Mouse (Mus musculus) limb, embryonic 13.5 days (tissue): Measurements from ENCODE around the gene Timm29. TPM values are rescaled to one million over a fixed set of nuclear protein-coding genes. Genes with fewer than 3 reads are reported as not detected.
A peak's percentile ranks its signal among the peaks of the same experiment; 100 is the strongest.

ENCODE experiments used
- ATAC-seq: fragments of 200-750 bp; cut with Nextera tagmentation; 2 replicates; pipeline ENCODE4 v1.8.0; 2017; ENCODE audit warnings: low read depth, moderate number of reproducible peaks, moderate TSS enrichment; ENCODE audit not compliant: low FRiP score
- H3K27ac ChIP-seq: fragments of 300-500 bp; sonication (generic); 2 replicates; pipeline ENCODE4 v1.5.1; 2015; ENCODE audit warnings: inconsistent platforms, mild to moderate bottlenecking, moderate library complexity
- H3K27me3 ChIP-seq: fragments of 300-500 bp; sonication (generic); 2 replicates; pipeline ENCODE4 v1.6.1; 2015; ENCODE audit warnings: mild to moderate bottlenecking, inconsistent platforms
- H3K36me3 ChIP-seq: fragments of 300-500 bp; sonication (generic); 2 replicates; pipeline ENCODE4 v1.6.1; 2015; ENCODE audit warnings: inconsistent platforms, mild to moderate bottlenecking, moderate library complexity
- H3K4me1 ChIP-seq: fragments of 300-500 bp; sonication (generic); 2 replicates; pipeline ENCODE4 v1.6.1; 2015; ENCODE audit warnings: inconsistent platforms
- H3K4me2 ChIP-seq: fragments of 300-500 bp; sonication (generic); replicated peaks from 2 replicates; pipeline ENCODE4 v1.6.1; 2015; ENCODE audit warnings: inconsistent platforms, mild to moderate bottlenecking, moderate library complexity
- H3K4me3 ChIP-seq: fragments of 300-500 bp; sonication (generic); 2 replicates; pipeline ENCODE4 v1.5.1; 2015; ENCODE audit warnings: moderate library complexity, mild to moderate bottlenecking, inconsistent platforms
- H3K9ac ChIP-seq: fragments of 300-500 bp; sonication (generic); 2 replicates; pipeline ENCODE4 v1.6.1; 2015; ENCODE audit warnings: mild to moderate bottlenecking, inconsistent platforms
- H3K9me3 ChIP-seq: fragments of 300-500 bp; sonication (generic); 2 replicates; pipeline ENCODE4 v1.6.1; 2016; ENCODE audit warnings: inconsistent platforms
- WGBS: fragments of 180-500 bp; shearing (Covaris S2); methylation state at CpG from one replicate; pipeline ENCODE4 v1.1.7; 2015; 5-methylcytosine and 5-hydroxymethylcytosine counted together
- polyA plus RNA-seq: library from polyadenylated mRNA; unstranded; fragments of >200 nt; fragmentation: Nextera tagmentation; extraction: Ambion mirVana; gene quantifications from 2 replicates; pipeline ENCODE4 v1.2.1, GENCODE M21; 2015

Gene Timm29
- polyA plus RNA-seq, 1 experiment from 2014 or later: 30.4 TPM

DNA sequence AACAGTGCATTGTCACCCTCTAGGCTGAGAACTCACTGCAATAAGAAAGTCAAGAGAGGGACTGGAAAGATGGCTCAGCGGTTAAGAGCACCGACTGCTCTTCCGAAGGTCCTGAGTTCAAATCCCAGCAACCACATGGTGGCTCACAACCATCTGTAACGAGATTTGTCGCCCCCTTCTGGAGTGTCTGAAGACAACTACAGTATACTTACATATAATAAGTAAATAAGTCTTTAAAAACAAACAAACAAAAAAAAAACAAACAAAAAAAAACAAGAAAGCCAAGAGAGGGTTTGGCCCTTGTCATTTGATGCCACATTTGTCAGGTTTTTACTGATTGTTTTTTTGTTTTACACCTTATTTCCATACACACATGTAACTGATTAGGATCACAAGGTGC lies 11.6 kb downstream of the Timm29 start:
- no peaks in the 10 kb centered on the region for H3K36me3 ChIP-seq
- no peaks in the 10 kb centered on the region for H3K9me3 ChIP-seq
- ATAC-seq: no peak
- no peaks in the 10 kb centered on the region for H3K27me3 ChIP-seq
- no peaks in the 10 kb centered on the region for H3K4me1 ChIP-seq
- no peak overlapping the region for H3K27ac ChIP-seq
- 65% methylated on average over 5 of the region's 5 CpGs for whole genome bisulfite sequencing
- no peak overlapping the region for H3K4me3 ChIP-seq
- no peak overlapping the region for H3K9ac ChIP-seq
- no peak overlapping the region for H3K4me2 ChIP-seq

DNA sequence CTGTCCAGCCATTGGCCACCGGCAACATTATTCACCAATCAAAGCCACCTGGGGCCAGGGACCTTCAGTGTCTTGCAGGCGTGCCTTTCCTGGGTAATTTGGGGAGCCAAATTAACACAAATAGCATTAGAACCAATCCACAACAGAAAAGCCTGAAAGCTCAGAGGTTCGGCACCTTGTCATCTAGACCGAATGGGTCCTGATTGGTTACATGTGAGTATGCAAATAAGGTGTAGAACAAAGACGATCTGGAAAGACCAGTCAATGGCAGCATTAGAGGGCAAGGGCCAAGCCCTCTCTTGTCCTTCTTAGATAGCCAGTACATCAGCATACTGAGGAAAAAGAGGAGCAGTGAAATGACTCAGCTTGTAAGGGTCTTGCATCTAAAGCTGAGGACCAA lies 13.3 kb downstream of the Timm29 start:
- H3K27me3 ChIP-seq: no peaks in the 10 kb centered on the region
- H3K36me3 ChIP-seq: no peaks in the 10 kb centered on the region
- no peaks in the 10 kb centered on the region for H3K9me3 ChIP-seq
- H3K27ac ChIP-seq: no peak overlapping the region
- H3K9ac ChIP-seq: no peak overlapping the region
- H3K4me3 ChIP-seq: no peak overlapping the region
- WGBS: 79% methylated on average over 5 of the region's 5 CpGs
- H3K4me2 ChIP-seq: no peak overlapping the region
- no peak for ATAC-seq
- H3K4me1 ChIP-seq: no peaks in the 10 kb centered on the region

DNA sequence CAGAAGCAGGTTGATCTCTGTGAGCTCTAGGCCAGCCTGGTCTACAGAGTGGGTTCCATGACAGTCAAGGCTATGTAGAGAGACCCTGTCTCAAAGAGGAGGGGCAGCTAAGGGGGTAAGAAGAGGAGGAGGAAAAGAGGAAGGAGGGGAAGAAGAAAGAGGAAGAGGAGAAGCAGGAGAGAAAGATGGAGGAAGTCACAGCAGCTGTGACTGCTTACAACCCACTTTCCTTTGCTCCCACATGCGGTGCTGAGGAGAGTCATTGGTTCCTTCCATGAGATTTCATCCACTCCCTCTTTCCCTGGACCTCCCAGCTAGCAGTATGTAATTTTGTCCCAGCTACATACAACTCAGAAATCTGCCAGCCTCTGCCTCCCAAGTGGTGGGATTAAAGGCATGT lies 14.1 kb downstream of the Timm29 start:
- Histone ChIP-seq H3K4me2 (no peak overlapping the region), H3K4me1 (no peaks in the 10 kb centered on the region), H3K27ac (no peak overlapping the region), H3K9ac (no peak overlapping the region), H3K9me3 (no peaks in the 10 kb centered on the region), H3K36me3 (no peaks in the 10 kb centered on the region), H3K4me3 (no peak overlapping the region), H3K27me3 (no peaks in the 10 kb centered on the region)
- 78% methylated on average over 1 of the region's 1 CpGs for WGBS
- no peak for ATAC-seq

DNA sequence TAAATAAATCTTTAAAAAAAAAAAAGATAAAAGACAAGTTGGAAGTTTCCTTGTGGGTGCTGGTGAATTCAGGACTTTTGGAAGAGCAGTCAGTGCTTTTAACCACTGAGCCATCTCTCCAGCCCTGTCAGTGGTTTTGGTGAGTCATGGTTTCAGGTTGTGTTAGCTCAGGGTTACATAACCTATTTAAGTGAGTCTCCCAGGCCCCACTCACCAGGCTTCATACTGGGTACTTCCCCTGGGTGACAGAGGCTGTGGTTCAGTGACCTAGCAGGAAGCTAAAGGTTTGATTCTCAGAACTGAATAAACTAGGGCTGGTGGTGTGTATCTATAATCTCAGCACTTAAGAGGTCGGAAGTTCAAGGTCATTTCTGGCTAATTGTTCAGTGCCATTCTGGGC lies 17.3 kb downstream of the Timm29 start:
- H3K36me3 ChIP-seq: no peaks in the 10 kb centered on the region
- H3K27ac ChIP-seq: no peak overlapping the region
- H3K4me2 ChIP-seq: no peak overlapping the region
- no peak overlapping the region for H3K9ac ChIP-seq
- no peak for ATAC-seq
- H3K27me3 ChIP-seq: no peaks in the 10 kb centered on the region
- H3K4me3 ChIP-seq: no peak overlapping the region
- 93% methylated on average over 1 of the region's 1 CpGs for WGBS
- peaks cover 2% of the 10 kb centered on the region; the same call in 1 of the 2 replicates for H3K4me1 ChIP-seq
- H3K9me3 ChIP-seq: no peaks in the 10 kb centered on the region

DNA sequence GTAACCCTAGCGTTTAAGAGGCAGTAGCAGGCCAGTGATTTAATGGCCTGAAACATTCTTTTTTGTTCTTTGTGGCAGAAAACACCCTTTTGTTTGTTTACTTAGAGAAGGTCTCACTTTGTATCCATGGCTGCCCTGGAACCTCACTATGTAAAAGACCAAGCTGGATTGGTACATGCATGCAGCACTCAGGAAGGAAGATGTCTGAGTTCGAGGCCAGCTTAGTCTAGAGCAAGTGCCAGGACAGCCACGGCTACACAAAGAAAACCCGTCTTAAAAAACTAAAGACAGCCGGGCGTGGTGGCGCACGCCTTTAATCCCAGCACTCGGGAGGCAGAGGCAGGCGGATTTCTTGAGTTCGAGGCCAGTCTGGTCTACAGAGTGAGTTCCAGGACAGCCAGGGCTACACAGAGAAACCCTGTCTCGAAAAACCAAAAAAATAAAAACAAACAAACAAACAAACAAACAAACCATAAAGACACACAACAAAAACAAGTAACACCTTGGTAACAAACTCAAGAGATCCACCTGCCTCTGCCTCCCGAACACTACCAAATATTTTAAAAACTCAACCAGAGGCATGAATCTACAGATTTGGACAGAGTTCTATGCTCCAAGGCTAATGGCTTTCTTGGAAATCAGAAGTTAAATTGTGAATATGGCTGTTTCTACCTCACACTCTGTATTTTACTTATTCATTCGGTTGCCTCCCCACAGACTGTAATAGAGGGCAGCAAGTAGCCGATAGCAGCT lies 22.5 kb downstream of the Timm29 start:
- H3K9ac ChIP-seq: peak overlapping the region; percentile 82
- WGBS: 75% methylated on average over 15 of the region's 15 CpGs
- peaks cover 24% of the 10 kb centered on the region for H3K4me1 ChIP-seq
- H3K4me2 ChIP-seq: peak overlapping the region; percentile 80
- H3K9me3 ChIP-seq: no peaks in the 10 kb centered on the region
- H3K27me3 ChIP-seq: no peaks in the 10 kb centered on the region
- H3K36me3 ChIP-seq: peaks cover 8% of the 10 kb centered on the region; the same call in 1 of the 2 replicates
- H3K27ac ChIP-seq: peak overlapping the region; percentile 97
- H3K4me3 ChIP-seq: peak overlapping the region; percentile 71
- ATAC-seq: no peak

DNA sequence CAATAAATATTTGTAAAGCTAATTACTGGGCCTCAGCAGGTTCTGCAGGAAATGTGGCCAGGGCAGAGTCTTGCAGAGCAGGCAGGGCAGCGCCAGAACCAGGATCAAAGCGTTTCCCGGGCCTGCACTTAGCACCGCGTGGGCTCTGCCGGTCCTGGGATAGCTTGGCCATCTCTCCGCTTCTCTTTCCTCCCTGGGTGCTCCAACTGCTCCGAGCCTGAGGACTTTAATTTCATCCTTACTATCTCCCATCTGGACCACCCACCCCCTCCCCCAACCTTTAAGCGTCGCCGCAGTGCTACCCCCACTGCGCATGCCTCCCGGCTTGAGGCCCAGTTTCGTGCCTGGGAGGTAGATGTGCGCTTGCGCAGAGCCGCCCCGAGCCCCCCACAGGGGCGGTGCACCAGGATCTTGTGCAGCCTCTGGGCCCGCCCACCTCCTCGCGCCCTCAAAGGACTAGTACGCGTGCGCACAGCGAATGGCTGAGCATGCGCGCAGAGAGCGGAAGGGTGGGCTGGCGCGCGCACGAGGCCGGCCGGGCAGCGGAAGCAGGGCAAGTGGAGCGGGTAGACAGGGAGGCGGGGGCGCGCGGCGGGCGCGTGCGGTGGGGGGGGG lies 23.2 kb downstream of the Timm29 start, which contains the start of gene Smarca4:
Smarca4 (plus strand) TSS at position 553 of the 615 bp plus-strand sequence.
- peaks cover 24% of the 10 kb centered on the region for H3K4me1 ChIP-seq
- H3K4me2 ChIP-seq: peak within 1 kb of the TSS; percentile 80
- WGBS: under 1% methylated on average over 45 of the region's 45 CpGs
- peak within 1 kb of the TSS; percentile 86 for H3K9ac ChIP-seq
- peak; percentile 95 for ATAC-seq
- H3K36me3 ChIP-seq: peaks cover 8% of the 10 kb centered on the region; the same call in 1 of the 2 replicates
- H3K27me3 ChIP-seq: no peaks in the 10 kb centered on the region
- H3K27ac ChIP-seq: peak within 1 kb of the TSS; percentile 97
- peak within 1 kb of the TSS; percentile 71 for H3K4me3 ChIP-seq
- H3K9me3 ChIP-seq: no peaks in the 10 kb centered on the region

DNA sequence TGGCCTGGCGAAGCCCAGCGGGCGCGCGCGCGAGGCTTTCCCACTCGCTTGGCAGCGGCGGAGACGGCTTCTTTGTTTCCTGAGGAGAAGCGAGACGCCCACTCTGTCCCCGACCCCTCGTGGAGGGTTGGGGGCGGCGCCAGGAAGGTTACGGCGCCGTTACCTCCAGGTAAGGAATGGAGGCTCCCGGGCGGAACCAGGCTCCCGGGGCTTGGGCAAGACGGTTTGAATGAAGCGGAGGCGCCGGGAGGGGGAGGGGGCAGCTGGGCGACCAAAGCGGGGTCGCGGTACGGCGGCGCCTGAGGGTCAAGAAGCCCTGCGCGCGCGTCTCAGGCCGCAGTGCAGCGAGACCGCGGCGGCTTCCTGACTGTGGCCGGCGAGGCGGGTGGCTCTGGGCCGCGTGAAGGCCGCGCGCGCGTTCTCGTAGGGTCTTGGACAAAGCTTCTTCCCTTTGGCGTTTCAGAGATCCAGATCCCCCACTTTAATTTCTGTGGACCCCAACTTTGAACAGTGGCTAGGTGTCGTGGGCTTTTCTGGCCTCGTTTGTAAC lies 23.8 kb downstream of the Timm29 start:
- peak overlapping the region; percentile 86 for H3K9ac ChIP-seq
- ATAC-seq: peak; percentile 80
- H3K9me3 ChIP-seq: no peaks in the 10 kb centered on the region
- peaks cover 24% of the 10 kb centered on the region for H3K4me1 ChIP-seq
- H3K36me3 ChIP-seq: peaks cover 9% of the 10 kb centered on the region; the same call in 1 of the 2 replicates
- under 1% methylated on average over 57 of the region's 57 CpGs for WGBS
- peak overlapping the region; percentile 71 for H3K4me3 ChIP-seq
- no peaks in the 10 kb centered on the region for H3K27me3 ChIP-seq
- peak overlapping the region; percentile 80 for H3K4me2 ChIP-seq
- H3K27ac ChIP-seq: peak overlapping the region; percentile 97

DNA sequence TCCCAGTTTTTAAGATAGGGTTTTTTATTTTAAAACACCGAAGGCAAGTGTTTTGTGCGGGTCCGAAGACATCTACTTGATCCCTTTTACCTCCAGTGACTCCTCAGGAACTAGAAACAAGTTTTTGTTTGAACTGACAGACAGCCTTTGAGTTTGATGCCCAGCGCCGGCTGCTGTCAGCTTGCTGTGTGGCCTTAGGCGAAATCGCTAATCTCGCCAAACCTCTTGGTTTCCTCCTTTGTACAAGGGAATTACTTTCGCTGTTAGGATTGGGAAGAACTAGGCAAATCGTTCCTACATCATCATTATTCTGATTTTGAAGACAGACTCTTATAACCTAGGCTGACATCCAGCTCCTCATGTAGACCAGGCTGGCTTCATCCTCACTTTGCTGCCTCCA lies 24.5 kb downstream of the Timm29 start:
- Histone ChIP-seq H3K36me3 (peaks cover 12% of the 10 kb centered on the region; the same call in 1 of the 2 replicates), H3K4me2 (peak overlapping the region; percentile 80), H3K9me3 (no peaks in the 10 kb centered on the region), H3K4me3 (peak overlapping the region; percentile 71), H3K9ac (peak overlapping the region; percentile 86), H3K27me3 (no peaks in the 10 kb centered on the region), H3K4me1 (peaks cover 24% of the 10 kb centered on the region), H3K27ac (peak overlapping the region; percentile 97)
- 13% methylated on average over 10 of the region's 10 CpGs for WGBS
- no peak for ATAC-seq

DNA sequence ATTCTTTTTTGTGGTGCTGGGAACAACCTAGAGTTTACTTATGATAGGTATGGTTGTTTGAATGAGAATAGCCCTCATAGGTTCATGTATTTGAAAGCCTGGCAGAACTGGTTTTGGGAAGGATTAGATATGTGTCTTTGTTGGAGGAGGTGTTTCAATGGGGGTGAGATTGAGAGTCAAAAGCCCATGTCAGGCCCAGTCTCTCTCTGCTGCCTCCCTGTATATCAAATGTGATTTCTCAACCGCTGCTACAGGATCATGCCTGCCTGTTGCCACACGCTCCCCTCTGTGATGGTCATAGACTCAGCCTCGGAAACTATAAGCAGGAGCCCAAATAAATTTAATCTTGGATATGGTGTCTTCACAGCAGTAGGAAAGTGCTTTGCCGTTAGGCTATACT lies 27.7 kb downstream of the Timm29 start:
- Histone ChIP-seq H3K36me3 (peaks cover 23% of the 10 kb centered on the region), H3K4me1 (peaks cover 19% of the 10 kb centered on the region), H3K4me3 (no peak overlapping the region), H3K27ac (no peak overlapping the region), H3K9me3 (no peaks in the 10 kb centered on the region), H3K27me3 (no peaks in the 10 kb centered on the region), H3K4me2 (no peak overlapping the region), H3K9ac (no peak overlapping the region)
- no peak for ATAC-seq
- WGBS: 91% methylated on average over 4 of the region's 4 CpGs

DNA sequence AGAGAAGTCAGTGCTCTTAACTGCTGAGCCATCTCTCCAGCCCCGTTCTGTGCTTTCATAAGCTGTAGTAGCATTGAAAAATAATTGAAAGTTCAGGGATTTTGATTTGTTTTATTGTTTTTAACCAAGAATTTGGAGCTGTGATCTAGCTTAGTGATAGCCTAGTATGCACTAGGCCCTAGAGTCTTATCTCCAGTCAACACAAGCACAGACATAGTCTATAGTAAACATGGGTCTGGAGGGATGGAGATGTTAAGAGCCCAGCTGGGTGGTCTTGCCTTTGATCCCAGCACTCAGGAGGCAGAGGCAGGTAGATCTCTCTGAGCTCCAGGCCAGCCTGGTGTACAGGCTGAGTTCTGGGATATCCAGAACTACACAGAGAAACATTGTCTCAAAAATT lies 30.2 kb downstream of the Timm29 start:
- 87% methylated on average over 1 of the region's 1 CpGs for WGBS
- no peak overlapping the region for H3K4me3 ChIP-seq
- H3K9ac ChIP-seq: no peak overlapping the region
- no peak overlapping the region for H3K4me2 ChIP-seq
- peaks cover 23% of the 10 kb centered on the region for H3K36me3 ChIP-seq
- H3K27ac ChIP-seq: no peak overlapping the region
- no peaks in the 10 kb centered on the region for H3K9me3 ChIP-seq
- H3K4me1 ChIP-seq: peaks cover 13% of the 10 kb centered on the region
- no peaks in the 10 kb centered on the region for H3K27me3 ChIP-seq
- no peak for ATAC-seq

DNA sequence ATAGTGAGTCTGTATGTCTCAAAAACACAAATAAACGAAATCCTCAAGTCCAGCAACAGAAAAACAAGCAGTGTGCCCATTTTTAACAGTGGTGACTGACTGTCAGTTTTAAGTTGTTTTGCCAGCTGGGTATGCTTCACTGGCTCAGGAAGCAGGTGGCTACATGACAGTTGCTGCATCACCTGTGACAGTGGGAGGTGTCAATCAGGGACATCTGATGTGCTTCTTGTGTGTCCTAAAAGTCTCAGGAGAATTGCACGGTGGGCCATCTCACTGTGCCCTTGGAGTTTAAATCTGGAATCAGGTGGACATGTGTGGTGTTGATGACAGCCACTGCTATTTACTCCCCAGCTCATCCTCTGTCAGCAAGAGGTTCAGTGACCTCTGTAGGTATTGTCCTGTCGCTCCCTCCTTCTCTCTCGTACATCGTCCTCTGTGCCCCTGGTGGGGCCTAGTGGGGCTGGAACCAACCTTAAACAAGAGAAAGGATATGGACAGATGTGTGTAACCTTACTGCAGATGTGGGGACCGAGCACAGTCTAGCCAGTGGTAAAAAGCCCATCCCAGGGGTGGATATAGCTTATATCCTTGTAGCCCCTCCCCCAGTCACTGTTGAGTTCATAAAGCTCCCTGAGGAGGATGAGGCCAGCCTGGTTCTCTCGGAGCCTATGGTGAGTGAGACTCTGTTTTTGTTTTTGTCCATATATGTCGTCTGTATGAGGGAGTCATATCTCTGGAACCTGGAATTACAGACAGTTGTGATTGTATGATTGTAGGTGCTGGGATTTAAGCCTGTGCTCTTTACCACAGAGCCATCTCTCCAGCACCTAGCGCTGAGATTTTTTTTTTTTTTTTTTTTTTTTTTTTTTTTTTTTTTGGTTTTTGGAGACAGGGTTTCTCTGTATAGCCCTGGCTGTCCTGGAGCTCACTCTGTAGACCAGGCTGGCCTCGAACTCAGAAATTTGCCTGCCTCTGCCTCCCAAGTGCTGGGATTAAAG lies 33.1 kb downstream of the Timm29 start:
- ATAC-seq: no peak
- Histone ChIP-seq H3K9me3 (no peaks in the 10 kb centered on the region), H3K4me1 (no peaks in the 10 kb centered on the region), H3K36me3 (peaks cover 19% of the 10 kb centered on the region), H3K4me3 (no peak overlapping the region), H3K27me3 (no peaks in the 10 kb centered on the region), H3K9ac (no peak overlapping the region), H3K4me2 (no peak overlapping the region), H3K27ac (no peak overlapping the region)
- 92% methylated on average over 10 of the region's 10 CpGs for WGBS
